Mouse (Mus musculus): ENCODE results near the gene Lpcat2. TPM values are rescaled to one million over a fixed set of nuclear protein-coding genes. Genes with fewer than 3 reads are reported as not detected.

The Lpcat2 gene
- 15.1 and 16.8 TPM in 2 replicates for polyA plus RNA-seq (2015; fragmentation: Nextera tagmentation; extraction: Ambion mirVana)

DNA sequence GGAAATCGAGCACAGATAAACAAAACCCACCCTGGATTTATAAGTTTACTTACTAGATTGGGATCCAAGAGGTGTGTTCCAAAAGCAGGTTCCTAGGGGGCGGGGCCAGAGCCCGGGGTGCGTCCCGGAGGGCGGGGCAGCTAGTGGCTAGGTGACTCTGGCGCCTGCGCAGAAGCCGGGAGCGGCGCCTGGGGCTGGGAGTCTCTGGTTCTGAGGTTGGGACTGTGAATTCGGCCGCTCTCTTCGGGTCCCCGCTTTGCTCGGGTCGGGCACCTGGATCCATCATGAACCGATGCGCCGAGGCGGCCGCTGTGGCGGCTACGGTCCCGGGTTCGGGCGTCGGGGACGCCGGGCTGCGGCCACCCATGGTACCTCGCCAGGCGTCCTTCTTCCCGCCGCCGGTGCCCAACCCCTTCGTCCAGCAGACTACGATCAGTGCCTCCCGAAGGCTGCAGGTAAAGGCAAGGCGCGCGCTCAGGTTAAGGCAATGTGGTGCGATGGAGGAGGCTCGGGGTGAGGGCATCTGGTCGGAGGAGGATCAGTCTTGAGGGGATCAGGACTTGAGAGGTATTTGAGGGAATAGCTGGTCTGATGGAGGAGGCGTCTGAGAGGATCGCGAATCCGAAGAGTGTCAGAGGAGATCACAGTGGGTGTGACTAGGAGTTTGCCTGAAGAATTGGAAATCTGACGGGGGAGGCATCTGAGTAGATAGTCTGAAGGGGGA, at the start of gene Lpcat2:
Gene Lpcat2 (plus strand): TSS at position 169 of the 724 bp plus-strand sequence.

DNA sequence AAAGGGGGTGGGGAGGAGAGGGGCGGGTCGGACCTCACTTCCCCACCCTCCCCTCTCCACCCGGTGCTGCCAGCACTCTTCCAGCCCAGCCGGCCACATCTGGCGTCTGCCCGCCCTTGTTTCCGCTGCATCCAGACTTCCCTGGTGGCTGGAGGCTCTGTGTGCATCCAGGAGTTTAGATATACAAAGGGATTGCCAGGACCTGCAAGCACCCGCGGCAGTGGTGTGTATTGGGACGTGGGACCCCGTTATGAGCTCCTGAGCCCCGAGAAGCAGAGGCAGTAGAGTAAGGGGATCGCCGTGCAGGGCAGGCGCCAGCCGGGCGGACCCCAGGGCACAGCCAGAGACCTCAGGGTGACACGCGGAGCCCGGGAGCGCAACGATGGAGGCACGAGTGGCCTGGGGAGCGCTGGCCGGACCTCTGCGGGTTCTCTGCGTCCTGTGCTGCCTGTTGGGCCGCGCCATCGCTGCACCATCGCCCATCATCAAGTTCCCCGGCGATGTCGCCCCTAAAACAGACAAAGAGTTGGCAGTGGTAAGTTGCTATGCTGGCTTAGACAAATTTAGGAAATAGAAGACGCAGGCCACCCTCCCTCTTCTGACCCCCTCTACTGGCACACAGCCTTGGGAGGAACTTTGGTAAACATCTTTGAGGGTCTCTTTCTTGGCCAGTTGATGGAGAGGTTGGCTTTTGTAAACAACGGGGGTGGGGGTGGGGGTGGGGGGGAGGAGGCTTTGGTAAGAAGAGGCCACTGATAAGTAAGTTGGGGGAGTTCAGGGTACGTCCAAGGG, 27.7 kb upstream of the Lpcat2 start, which contains the start of gene Mmp2:
Gene Mmp2 (plus strand): TSS at position 49 of the 792 bp plus-strand sequence.

DNA sequence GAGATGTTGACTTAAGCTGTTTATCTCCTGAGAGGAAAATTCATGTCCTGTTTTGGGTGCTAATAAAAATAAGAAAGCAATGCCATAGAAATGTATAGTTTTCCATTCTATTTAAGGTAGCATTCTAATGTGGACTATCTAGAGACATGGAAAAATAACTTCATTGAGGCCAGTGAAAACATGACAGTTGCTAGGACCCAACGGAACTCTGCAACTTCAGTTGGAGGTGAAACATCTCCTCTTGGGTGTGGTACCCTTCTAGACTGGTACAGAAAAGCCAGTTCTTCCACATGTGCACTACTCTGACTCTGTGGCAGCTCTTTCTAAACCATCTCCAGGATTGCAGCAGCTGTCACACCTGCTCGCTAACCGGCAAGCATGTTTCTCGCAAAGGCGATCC, 46.0 kb downstream of the Lpcat2 start, which contains the start of gene Capns2:
Gene Capns2 (plus strand): TSS at position 301 of the 400 bp plus-strand sequence.

DNA sequence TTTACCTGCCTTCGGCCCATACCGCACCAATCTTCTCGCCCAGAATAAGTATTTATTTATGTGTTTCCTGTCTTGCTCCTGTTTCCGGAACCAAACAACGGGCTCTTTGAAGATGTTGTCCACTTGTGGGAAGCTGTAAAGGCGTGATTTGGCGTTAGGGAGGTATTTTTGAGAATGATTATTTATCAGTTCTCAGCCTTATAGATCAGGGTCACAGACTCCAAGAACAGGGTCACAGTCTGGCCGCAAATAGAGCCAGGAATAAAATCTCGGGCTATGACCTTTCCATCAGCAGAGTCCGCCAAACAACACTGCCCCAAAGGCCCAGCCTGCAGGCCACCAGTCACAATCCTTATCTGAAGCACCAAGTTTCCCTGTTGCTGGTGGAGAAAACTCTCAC, 104.6 kb downstream of the Lpcat2 start, which contains the start of gene Slc6a2:
Gene Slc6a2 (plus strand): TSS at position 301 of the 400 bp plus-strand sequence.

Small RNA genes within 50 kb of the gene (microRNA-seq; reads per million reads assigned to microRNA genes)
- gene Gm22151: not detected

Other genes starting within 250 kb of the Lpcat2 start
- not detected in 2 replicates for gene Irx6, start 181.1 kb upstream of the Lpcat2 start, polyA plus RNA-seq (2015; fragmentation: Nextera tagmentation; extraction: Ambion mirVana)
- gene Mmp2, start 28.0 kb upstream of the Lpcat2 start, polyA plus RNA-seq (2015; fragmentation: Nextera tagmentation; extraction: Ambion mirVana): 143 and 161 TPM in 2 replicates
- 3.1 and 3.2 TPM in 2 replicates for gene Capns2, start 46.1 kb downstream of the Lpcat2 start, polyA plus RNA-seq (2015; fragmentation: Nextera tagmentation; extraction: Ambion mirVana)
- gene Slc6a2, start 104.7 kb downstream of the Lpcat2 start, polyA plus RNA-seq (2015; fragmentation: Nextera tagmentation; extraction: Ambion mirVana): 0.02 TPM in 2 replicates
- gene Ces1a, start 192.9 kb downstream of the Lpcat2 start, polyA plus RNA-seq (2015; fragmentation: Nextera tagmentation; extraction: Ambion mirVana): not detected in 2 replicates
- not detected in 2 replicates for gene Ces1b, start 224.7 kb downstream of the Lpcat2 start, polyA plus RNA-seq (2015; fragmentation: Nextera tagmentation; extraction: Ambion mirVana)

Data from urinary bladder, postnatal 0 days (tissue).